Mouse (Mus musculus) E14TG2a.4 (cell line): ENCODE results near the gene Ano5.

Experiments used
- CTCF ChIP-seq: conservative IDR thresholded peaks from 2 replicates; pipeline ENCODE4 v1.5.1; 2014; ENCODE audit warnings: low read length
- POU5F1 ChIP-seq: IDR thresholded peaks from 2 replicates; pipeline ENCODE4 v1.6.1; 2014; ENCODE audit warnings: low read length, borderline replicate concordance

GRCm38 (mm10) chr7:51510671-51511651 lies at the start of gene Ano5:
- TF ChIP-seq CTCF: no peak
- no peak for TF ChIP-seq POU5F1
